Mouse (Mus musculus): ENCODE measurements around the gene Supt6. TPM values are rescaled to one million over a fixed set of nuclear protein-coding genes. Genes with fewer than 3 reads are reported as not detected.
A peak's percentile ranks its signal among the peaks of the same experiment; 100 is the strongest.

Gene Supt6
- polyA plus RNA-seq, 1 experiment, result 36.2 TPM

DNA sequence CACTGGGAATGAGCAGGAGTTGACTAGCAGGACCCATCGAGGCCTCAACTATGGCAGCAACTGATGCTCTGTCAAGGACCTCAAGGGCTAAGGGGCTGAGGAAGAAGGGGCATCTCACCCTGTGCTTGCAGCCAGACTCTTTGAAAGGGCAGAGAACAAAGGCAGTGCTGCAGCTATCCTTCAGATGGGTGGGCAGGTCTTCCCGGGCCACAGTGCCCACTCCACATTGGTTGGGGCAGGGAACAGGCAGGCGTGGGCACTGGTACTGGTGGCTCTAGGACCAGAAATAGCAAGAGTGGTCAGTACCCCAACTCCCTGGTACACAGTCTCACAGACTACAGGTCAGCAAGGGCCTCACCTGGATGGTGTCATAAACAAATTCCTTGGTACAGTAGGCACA is 85.1 kb downstream of the Supt6 start:
- Histone ChIP-seq H3K4me3 (ENCODE audit: control insufficient read depth, insufficient read depth, low read length) (no peak overlapping the region), H3K36me3 (ENCODE audit: control insufficient read depth, insufficient read depth, low read length) (peaks cover 35% of the 10 kb centered on the region), H3K4me1 (replicated peaks; ENCODE audit: control insufficient read depth, insufficient read depth, low read length) (peaks cover 21% of the 10 kb centered on the region), H3K27ac (ENCODE audit: control insufficient read depth, insufficient read depth, low read length) (no peak overlapping the region), H3K27me3 (ENCODE audit: control insufficient read depth, insufficient read depth, low read length) (no peaks in the 10 kb centered on the region)
- TF ChIP-seq POLR2A (IDR thresholded peaks at IDR 0.05; ENCODE audit: control insufficient read depth, extremely low read depth, insufficient read depth, low read length, poor library complexity) (no peak), CTCF (IDR thresholded peaks at IDR 0.05; ENCODE audit: borderline replicate concordance, control insufficient read depth, extremely low read depth, insufficient read depth, low read length, poor library complexity) (no peak)
- 95% methylated on average over 3 of the region's 3 CpGs for WGBS
- DNase-seq, result no peak

DNA sequence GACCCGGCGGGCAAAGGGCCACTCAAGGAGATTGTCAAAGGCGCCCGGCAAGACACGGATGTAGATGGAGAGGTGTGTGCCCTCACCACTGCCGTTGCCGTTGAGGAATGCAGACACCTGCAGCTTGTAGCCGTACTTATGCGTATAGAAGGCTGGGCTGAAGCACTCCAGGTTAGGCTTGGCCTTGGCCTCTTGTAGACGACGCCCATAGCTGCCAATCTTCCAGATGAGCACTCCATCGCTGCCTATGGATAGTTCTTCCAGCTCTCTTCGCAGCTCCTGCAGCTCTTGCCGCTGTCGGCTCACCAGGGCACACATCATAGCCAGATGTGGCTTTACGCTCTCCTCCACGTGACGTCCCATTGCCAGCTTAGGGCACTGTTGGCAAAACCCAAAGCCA is 85.6 kb downstream of the Supt6 start:
- WGBS, result 96% methylated on average over 18 of the region's 18 CpGs
- peaks cover 19% of the 10 kb centered on the region for H3K4me1 ChIP-seq (replicated peaks; ENCODE audit: control insufficient read depth, insufficient read depth, low read length)
- TF ChIP-seq POLR2A (IDR thresholded peaks at IDR 0.05; ENCODE audit: control insufficient read depth, extremely low read depth, insufficient read depth, low read length, poor library complexity) (no peak), CTCF (IDR thresholded peaks at IDR 0.05; ENCODE audit: borderline replicate concordance, control insufficient read depth, extremely low read depth, insufficient read depth, low read length, poor library complexity) (no peak)
- no peak for DNase-seq
- no peak overlapping the region for H3K27ac ChIP-seq (ENCODE audit: control insufficient read depth, insufficient read depth, low read length)
- no peak overlapping the region for H3K4me3 ChIP-seq (ENCODE audit: control insufficient read depth, insufficient read depth, low read length)
- peaks cover 35% of the 10 kb centered on the region for H3K36me3 ChIP-seq (ENCODE audit: control insufficient read depth, insufficient read depth, low read length)
- no peaks in the 10 kb centered on the region for H3K27me3 ChIP-seq (ENCODE audit: control insufficient read depth, insufficient read depth, low read length)

DNA sequence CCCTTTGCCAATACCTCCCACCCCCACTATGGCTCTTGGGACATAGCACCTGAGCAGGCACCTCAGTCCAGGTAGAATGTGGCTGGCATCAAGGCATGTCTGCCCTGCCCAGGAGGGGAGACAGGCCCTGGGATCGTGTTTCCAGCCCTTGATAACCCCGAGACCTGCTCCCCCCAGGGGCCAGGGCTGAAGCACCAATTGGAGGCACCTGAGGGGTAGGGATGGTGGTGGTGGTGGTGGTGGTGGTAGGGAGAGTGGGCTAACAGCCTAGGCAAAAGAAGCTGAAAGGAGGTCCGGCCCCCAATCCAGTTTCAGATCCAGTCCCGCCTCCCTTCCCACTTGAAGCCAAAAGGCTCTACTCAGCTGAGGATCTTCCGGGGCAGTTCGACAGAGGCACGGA is 86.2 kb downstream of the Supt6 start:
- DNase-seq, result no peak
- H3K4me3 ChIP-seq (ENCODE audit: control insufficient read depth, insufficient read depth, low read length), result no peak overlapping the region
- peaks cover 35% of the 10 kb centered on the region for H3K36me3 ChIP-seq (ENCODE audit: control insufficient read depth, insufficient read depth, low read length)
- H3K27me3 ChIP-seq (ENCODE audit: control insufficient read depth, insufficient read depth, low read length), result no peaks in the 10 kb centered on the region
- WGBS, result 93% methylated on average over 7 of the region's 7 CpGs
- H3K4me1 ChIP-seq (replicated peaks; ENCODE audit: control insufficient read depth, insufficient read depth, low read length), result peaks cover 19% of the 10 kb centered on the region
- H3K27ac ChIP-seq (ENCODE audit: control insufficient read depth, insufficient read depth, low read length), result no peak overlapping the region
- TF ChIP-seq POLR2A (IDR thresholded peaks at IDR 0.05; ENCODE audit: control insufficient read depth, extremely low read depth, insufficient read depth, low read length, poor library complexity), result no peak
- TF ChIP-seq CTCF (IDR thresholded peaks at IDR 0.05; ENCODE audit: borderline replicate concordance, control insufficient read depth, extremely low read depth, insufficient read depth, low read length, poor library complexity), result 0 out of 2 replicates have a peak, but pooled peaks have one; percentile 24

DNA sequence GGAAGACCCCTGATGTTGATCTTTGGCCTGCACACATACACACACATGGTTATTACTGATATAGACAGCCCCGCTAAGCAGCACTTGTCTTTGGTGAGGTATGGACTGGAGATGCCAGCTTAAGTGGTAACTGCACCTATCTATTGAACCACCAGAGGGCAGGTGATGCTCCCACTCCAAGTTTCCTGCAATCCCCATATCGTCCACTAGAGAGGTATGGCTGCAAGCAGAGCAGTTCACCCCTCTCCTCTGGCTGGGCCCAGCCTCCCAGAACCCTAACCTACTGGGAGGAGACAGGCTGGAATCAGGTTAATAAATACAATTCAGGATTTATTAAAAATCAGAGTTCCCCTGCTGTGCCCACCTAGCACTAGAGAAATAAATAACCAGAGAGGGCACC is 86.7 kb downstream of the Supt6 start:
- 30% methylated on average over 2 of the region's 2 CpGs for WGBS
- peak; percentile 84 for DNase-seq
- Histone ChIP-seq H3K27me3 (ENCODE audit: control insufficient read depth, insufficient read depth, low read length) (no peaks in the 10 kb centered on the region), H3K36me3 (ENCODE audit: control insufficient read depth, insufficient read depth, low read length) (peaks cover 35% of the 10 kb centered on the region), H3K27ac (ENCODE audit: control insufficient read depth, insufficient read depth, low read length) (no peak overlapping the region), H3K4me3 (ENCODE audit: control insufficient read depth, insufficient read depth, low read length) (no peak overlapping the region), H3K4me1 (replicated peaks; ENCODE audit: control insufficient read depth, insufficient read depth, low read length) (peaks cover 19% of the 10 kb centered on the region)
- TF ChIP-seq POLR2A (IDR thresholded peaks at IDR 0.05; ENCODE audit: control insufficient read depth, extremely low read depth, insufficient read depth, low read length, poor library complexity), result no peak
- peak; percentile 57; the same call in 1 of the 2 replicates for TF ChIP-seq CTCF (IDR thresholded peaks at IDR 0.05; ENCODE audit: borderline replicate concordance, control insufficient read depth, extremely low read depth, insufficient read depth, low read length, poor library complexity)

Other genes with a start within 250 kb of the Supt6 start
- 13.4 and 14.4 TPM in 2 replicates for gene Dhrs13, start 213.7 kb downstream of the Supt6 start, polyA plus RNA-seq (2012; rRNA removed)
- gene Flot2, start 208.1 kb downstream of the Supt6 start, polyA plus RNA-seq (2012; rRNA removed), result 124 and 136 TPM in 2 replicates
- 41.7 and 45.7 TPM in 2 replicates for gene Eral1, start 165.6 kb downstream of the Supt6 start, polyA plus RNA-seq (2012; rRNA removed)
- 17.6 and 18.9 TPM in 2 replicates for gene Fam222b, start 151.3 kb downstream of the Supt6 start, polyA plus RNA-seq (2012; rRNA removed)
- 275 TPM in 2 replicates for gene Traf4, start 80.4 kb downstream of the Supt6 start, polyA plus RNA-seq (2012; rRNA removed)
- 27.0 and 27.4 TPM in 2 replicates for gene Nek8, start 69.3 kb downstream of the Supt6 start, polyA plus RNA-seq (2012; rRNA removed)
- 30.0 and 33.1 TPM in 2 replicates for gene Tlcd1, start 69.3 kb downstream of the Supt6 start, polyA plus RNA-seq (2012; rRNA removed)
- 193 and 312 TPM in 2 replicates for gene Rpl23a, start 62.4 kb downstream of the Supt6 start, polyA plus RNA-seq (2012; rRNA removed)
- gene Rab34, start 57.6 kb downstream of the Supt6 start, polyA plus RNA-seq (2012; rRNA removed), result 15.4 and 18.5 TPM in 2 replicates
- gene Proca1, start 52.6 kb downstream of the Supt6 start, polyA plus RNA-seq (2012; rRNA removed), result 0.23 and 0.66 TPM in 2 replicates
- gene Sdf2, start 241 bp downstream of the Supt6 start, polyA plus RNA-seq (2012; rRNA removed), result 95.9 and 132 TPM in 2 replicates
- gene 2610507B11Rik, start 15.8 kb upstream of the Supt6 start, polyA plus RNA-seq (2012; rRNA removed), result 98.5 and 104 TPM in 2 replicates
- gene BC030499, start 44.9 kb upstream of the Supt6 start, polyA plus RNA-seq (2012; rRNA removed), result 0.32 and 0.38 TPM in 2 replicates
- 46.1 and 52.7 TPM in 2 replicates for gene Spag5, start 55.5 kb upstream of the Supt6 start, polyA plus RNA-seq (2012; rRNA removed)
- gene Aldoc, start 77.0 kb upstream of the Supt6 start, polyA plus RNA-seq (2012; rRNA removed), result 2.4 and 3.0 TPM in 2 replicates
- 88.3 and 95.0 TPM in 2 replicates for gene Pigs, start 82.4 kb upstream of the Supt6 start, polyA plus RNA-seq (2012; rRNA removed)
- 31.1 and 42.0 TPM in 2 replicates for gene Unc119, start 97.5 kb upstream of the Supt6 start, polyA plus RNA-seq (2012; rRNA removed)
- gene Foxn1, start 140.6 kb upstream of the Supt6 start, polyA plus RNA-seq (2012; rRNA removed), result 27.0 and 31.3 TPM in 2 replicates
- 0.61 and 0.68 TPM in 2 replicates for gene Slc13a2, start 176.2 kb upstream of the Supt6 start, polyA plus RNA-seq (2012; rRNA removed)
- gene Slc46a1, start 219.7 kb upstream of the Supt6 start, polyA plus RNA-seq (2012; rRNA removed), result 8.3 and 11.2 TPM in 2 replicates